Mouse (Mus musculus): ENCODE measurements around the gene Macf1. TPM values are rescaled to one million over a fixed set of nuclear protein-coding genes. Genes with fewer than 3 reads are reported as not detected.
"Not testable (repeated sequence)": the region's sequence is repeated elsewhere in the genome, so short reads cannot be mapped to it uniquely, and the experiment has no call there.

The Macf1 gene
- polyA plus RNA-seq, 1 experiment: 142 TPM

GRCm38 (mm10) chr4:123331326-123331725, 352.8 kb downstream of the Macf1 start:
- H3K36me3 ChIP-seq (ENCODE audit: control insufficient read depth, insufficient read depth, low read length): no peaks in the 10 kb centered on the region
- H3K4me1 ChIP-seq (ENCODE audit: control insufficient read depth, insufficient read depth, insufficient read length): no peaks in the 10 kb centered on the region
- no peak overlapping the region for H3K4me3 ChIP-seq (ENCODE audit: extremely low read depth, insufficient read depth, insufficient read length)
- no peak overlapping the region for H3K27ac ChIP-seq (ENCODE audit: insufficient read depth, low read length)
- TF ChIP-seq CTCF (IDR thresholded peaks at IDR 0.05; ENCODE audit: extremely low read depth, insufficient read depth, insufficient read length, insufficient replicate concordance) (no peak), POLR2A (IDR thresholded peaks at IDR 0.05; ENCODE audit: low read depth, low read length) (no peak)
- 85% methylated on average over 5 of the region's 5 CpGs for WGBS
- H3K27me3 ChIP-seq (ENCODE audit: control insufficient read depth, insufficient read depth, low read length): no peaks in the 10 kb centered on the region
- DNase-seq (ENCODE audit: low read depth in 1 of 2, low spot score in 2 of 2): no peak

GRCm38 (mm10) chr4:123328946-123329345, 355.2 kb downstream of the Macf1 start:
- Histone ChIP-seq H3K27ac (ENCODE audit: insufficient read depth, low read length) (no peak overlapping the region), H3K27me3 (ENCODE audit: control insufficient read depth, insufficient read depth, low read length) (no peaks in the 10 kb centered on the region), H3K4me3 (ENCODE audit: extremely low read depth, insufficient read depth, insufficient read length) (no peak overlapping the region), H3K4me1 (ENCODE audit: control insufficient read depth, insufficient read depth, insufficient read length) (no peaks in the 10 kb centered on the region), H3K36me3 (ENCODE audit: control insufficient read depth, insufficient read depth, low read length) (no peaks in the 10 kb centered on the region)
- TF ChIP-seq CTCF (IDR thresholded peaks at IDR 0.05; ENCODE audit: extremely low read depth, insufficient read depth, insufficient read length, insufficient replicate concordance): no peak
- no peak for TF ChIP-seq POLR2A (IDR thresholded peaks at IDR 0.05; ENCODE audit: low read depth, low read length)
- no peak for DNase-seq (ENCODE audit: low read depth in 1 of 2, low spot score in 2 of 2)
- 92% methylated on average over 6 of the region's 6 CpGs for whole genome bisulfite sequencing

- H3K4me3 ChIP-seq (ENCODE audit: extremely low read depth, insufficient read depth, insufficient read length): no peak overlapping the region
- H3K27me3 ChIP-seq (ENCODE audit: control insufficient read depth, insufficient read depth, low read length): 0 out of 2 replicates have a peak, but pooled peaks cover 2% of the 10 kb centered on the region
- no peak overlapping the region for H3K27ac ChIP-seq (ENCODE audit: insufficient read depth, low read length)
- DNase-seq (ENCODE audit: low read depth in 1 of 2, low spot score in 2 of 2): no peak
- no peaks in the 10 kb centered on the region for H3K4me1 ChIP-seq (ENCODE audit: control insufficient read depth, insufficient read depth, insufficient read length)
- 75% methylated on average over 3 of the region's 3 CpGs for WGBS
- TF ChIP-seq CTCF (IDR thresholded peaks at IDR 0.05; ENCODE audit: extremely low read depth, insufficient read depth, insufficient read length, insufficient replicate concordance): no peak
- no peak for TF ChIP-seq POLR2A (IDR thresholded peaks at IDR 0.05; ENCODE audit: low read depth, low read length)
- no peaks in the 10 kb centered on the region for H3K36me3 ChIP-seq (ENCODE audit: control insufficient read depth, insufficient read depth, low read length)
These were observed 356.5 kb downstream of the Macf1 start for GRCm38 (mm10) chr4:123327630-123328029.

DNA sequence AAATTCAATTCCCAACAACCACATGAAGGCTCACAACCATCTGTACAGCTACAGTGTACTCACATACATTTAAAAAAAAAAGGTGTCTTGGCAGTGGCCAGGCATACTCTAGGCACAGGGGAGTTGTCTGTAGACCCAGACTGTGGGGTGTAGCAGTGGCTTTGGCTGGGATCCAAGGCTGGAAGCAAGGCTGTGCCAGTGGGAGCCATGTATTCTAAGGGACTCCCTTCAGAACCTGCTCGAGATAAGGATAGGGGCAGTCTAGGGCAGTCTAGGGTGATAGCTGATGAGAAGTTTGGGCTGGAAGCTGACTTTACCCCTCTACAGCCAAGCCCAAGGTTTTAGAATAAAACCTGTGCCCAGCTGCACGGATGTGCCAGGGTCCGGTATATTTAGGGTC, 358.1 kb downstream of the Macf1 start:
- Histone ChIP-seq H3K27me3 (ENCODE audit: control insufficient read depth, insufficient read depth, low read length) (0 out of 2 replicates have a peak, but pooled peaks cover 2% of the 10 kb centered on the region), H3K27ac (ENCODE audit: insufficient read depth, low read length) (no peak overlapping the region), H3K4me1 (ENCODE audit: control insufficient read depth, insufficient read depth, insufficient read length) (no peaks in the 10 kb centered on the region), H3K36me3 (ENCODE audit: control insufficient read depth, insufficient read depth, low read length) (no peaks in the 10 kb centered on the region), H3K4me3 (ENCODE audit: extremely low read depth, insufficient read depth, insufficient read length) (no peak overlapping the region)
- 25% methylated on average over 3 of the region's 3 CpGs for WGBS
- TF ChIP-seq POLR2A (IDR thresholded peaks at IDR 0.05; ENCODE audit: low read depth, low read length) (no peak), CTCF (IDR thresholded peaks at IDR 0.05; ENCODE audit: extremely low read depth, insufficient read depth, insufficient read length, insufficient replicate concordance) (no peak)
- no peak for DNase-seq (ENCODE audit: low read depth in 1 of 2, low spot score in 2 of 2)

- Histone ChIP-seq H3K36me3 (ENCODE audit: control insufficient read depth, insufficient read depth, low read length) (no peaks in the 10 kb centered on the region), H3K27ac (ENCODE audit: insufficient read depth, low read length) (no peak within 1 kb of the TSS), H3K4me3 (ENCODE audit: extremely low read depth, insufficient read depth, insufficient read length) (no peak within 1 kb of the TSS), H3K4me1 (ENCODE audit: control insufficient read depth, insufficient read depth, insufficient read length) (no peaks in the 10 kb centered on the region), H3K27me3 (ENCODE audit: control insufficient read depth, insufficient read depth, low read length) (0 out of 2 replicates have a peak, but pooled peaks cover 2% of the 10 kb centered on the region)
- DNase-seq (ENCODE audit: low read depth in 1 of 2, low spot score in 2 of 2): no peak
- WGBS: 42% methylated on average over 13 of the region's 13 CpGs
- TF ChIP-seq CTCF (IDR thresholded peaks at IDR 0.05; ENCODE audit: extremely low read depth, insufficient read depth, insufficient read length, insufficient replicate concordance) (no peak), POLR2A (IDR thresholded peaks at IDR 0.05; ENCODE audit: low read depth, low read length) (no peak)
These were observed 360.6 kb downstream of the Macf1 start, which contains the start of gene Oxct2a for GRCm38 (mm10) chr4:123323534-123323933. Oxct2a (minus strand) TSS chr4:123323634.

GRCm38 (mm10) chr4:123322910-123323309, 361.2 kb downstream of the Macf1 start:
- not testable (repeated sequence) for H3K4me3 ChIP-seq (ENCODE audit: extremely low read depth, insufficient read depth, insufficient read length)

GRCm38 (mm10) chr4:123314497-123314896, 369.7 kb downstream of the Macf1 start:
- no peak for DNase-seq (ENCODE audit: low read depth in 1 of 2, low spot score in 2 of 2)
- Histone ChIP-seq H3K27me3 (ENCODE audit: control insufficient read depth, insufficient read depth, low read length) (no peaks in the 10 kb centered on the region), H3K36me3 (ENCODE audit: control insufficient read depth, insufficient read depth, low read length) (no peaks in the 10 kb centered on the region), H3K27ac (ENCODE audit: insufficient read depth, low read length) (no peak overlapping the region), H3K4me1 (ENCODE audit: control insufficient read depth, insufficient read depth, insufficient read length) (peaks cover 2% of the 10 kb centered on the region; the same call in 1 of the 2 replicates), H3K4me3 (ENCODE audit: extremely low read depth, insufficient read depth, insufficient read length) (no peak overlapping the region)
- WGBS: 87% methylated on average over 3 of the region's 3 CpGs
- no peak for TF ChIP-seq CTCF (IDR thresholded peaks at IDR 0.05; ENCODE audit: extremely low read depth, insufficient read depth, insufficient read length, insufficient replicate concordance)
- TF ChIP-seq POLR2A (IDR thresholded peaks at IDR 0.05; ENCODE audit: low read depth, low read length): no peak

More at GRCm38 (mm10) chr4:123322910-123323309, 361.2 kb downstream of the Macf1 start:
- WGBS: 40% methylated on average over 32 of the region's 38 CpGs
- H3K27ac ChIP-seq (ENCODE audit: insufficient read depth, low read length); H3K27me3 ChIP-seq (ENCODE audit: control insufficient read depth, insufficient read depth, low read length); H3K4me1 ChIP-seq (ENCODE audit: control insufficient read depth, insufficient read depth, insufficient read length); H3K36me3 ChIP-seq (ENCODE audit: control insufficient read depth, insufficient read depth, low read length); DNase-seq (ENCODE audit: low read depth in 1 of 2, low spot score in 2 of 2): not testable (repeated sequence)
